ENCODE assay signal across 7 mouse cellular contexts in genomic region chr4:86537972-86538371, GRCm38 (mm10). TPM values are rescaled to one million over a fixed set of nuclear protein-coding genes. Genes with fewer than 3 reads are reported as not detected.
DNase-seq lines count a peak whose midpoint lies in the region; ATAC-seq and TF ChIP-seq lines count a peak whose summit lies in the region.

No protein-coding gene starts in this region.

- ATAC-seq in kidney, postnatal 0 days (replicated peaks; ENCODE audit: low FRiP score, low read depth), result no peak

- TF ChIP-seq CTCF in layer of hippocampus, adult 2 months (conservative IDR thresholded peaks at IDR 0.05), result peak; percentile 83
- peak; percentile 68 for TF ChIP-seq CTCF in kidney, postnatal 0 days (IDR thresholded peaks at IDR 0.05; ENCODE audit: low read depth)

- no peak overlapping the region for H3K27ac ChIP-seq in layer of hippocampus, adult 2 months
- no peak overlapping the region for H3K27ac ChIP-seq in kidney, postnatal 0 days

- DNase-seq in layer of hippocampus, adult 2 months (ENCODE audit: low spot score in 2 of 2), result peak in 1 of 2 experiments; percentile 30
- DNase-seq in layer of hippocampus, adult 9-11 months, result no peak
- DNase-seq in ES-CJ7 (ENCODE audit: low read depth, low spot score), result peak; percentile 67
- DNase-seq in ZHBTc4 (ENCODE audit: low read depth, low spot score), result peak; percentile 76
- peak; percentile 55 for DNase-seq in kidney, postnatal 0 days (ENCODE audit: low spot score)
- peak; percentile 56 for DNase-seq in retina, postnatal 1 day
- DNase-seq in layer of hippocampus, adult 18-20 months (ENCODE audit: low spot score in 2 of 2), result no peak

- no peaks in the 10 kb centered on the region for H3K9me3 ChIP-seq in kidney, postnatal 0 days (replicated peaks; ENCODE audit: low read length)

- no peaks in the 10 kb centered on the region for H3K36me3 ChIP-seq in kidney, postnatal 0 days (ENCODE audit: insufficient read depth, low read length)

- no peaks in the 10 kb centered on the region for H3K27me3 ChIP-seq in kidney, postnatal 0 days (ENCODE audit: insufficient read depth, low read length)

- H3K4me3 ChIP-seq in layer of hippocampus, adult 2 months, result no peak overlapping the region
- H3K4me3 ChIP-seq in kidney, postnatal 0 days (replicated peaks; ENCODE audit: low read depth, low read length), result no peak overlapping the region

- 0 out of 2 replicates have a peak, but pooled peaks cover 4% of the 10 kb centered on the region for H3K4me1 ChIP-seq in kidney, postnatal 0 days (replicated peaks; ENCODE audit: insufficient read depth, low read length)

- H3K4me2 ChIP-seq in kidney, postnatal 0 days (ENCODE audit: low read length), result no peak overlapping the region

- no peak overlapping the region for H3K9ac ChIP-seq in kidney, postnatal 0 days (ENCODE audit: low read depth, low read length)

- WGBS in kidney, postnatal 0 days, result 52% methylated on average over 4 of the region's 4 CpGs

RNA-seq across cellular contexts. Expression of gene Saxo1, which starts 20.2 kb away (rescaled TPM):
- not detected for total RNA-seq in layer of hippocampus, adult 2 months (2021)
- 0.08 and 0.21 TPM in 2 replicates for polyA plus RNA-seq in kidney, postnatal 0 days (2015; fragmentation: Nextera tagmentation; extraction: Ambion mirVana)
- total RNA-seq in layer of hippocampus, adult 18-20 months (2021), result not detected

RNA-seq across cellular contexts. Expression of gene Rraga, which starts 37.5 kb away (rescaled TPM):
- 100 to 1,000 TPM; 129 to 143 TPM for total RNA-seq in layer of hippocampus, adult 2 months (2021)
- polyA plus RNA-seq in kidney, postnatal 0 days (2015; fragmentation: Nextera tagmentation; extraction: Ambion mirVana), result 80.3 and 86.3 TPM in 2 replicates
- total RNA-seq in layer of hippocampus, adult 18-20 months (2021), result 100 to 1,000 TPM; 138 to 139 TPM

Comparison
In these comparisons a context has a peak if more than half of its experiments do, and no peak if none do; other contexts are left out.
1. DNase-seq: peak in ES-CJ7 (single experiment), ZHBTc4 (single experiment), kidney, postnatal 0 days (single experiment) and retina, postnatal 1 day (single experiment); none in layer of hippocampus, adult 9-11 months (single experiment) and layer of hippocampus, adult 18-20 months (0 of 2).